Mouse (Mus musculus) brain, embryonic 14.5 days (tissue): Measurements from ENCODE around the gene Vstm2a.

Source experiments
- CTCF ChIP-seq: fragments of 200-500 bp; IDR thresholded peaks from 2 replicates; pipeline ENCODE4 v1.5.1; 2012; ENCODE audit warnings: inconsistent platforms, mild to moderate bottlenecking, moderate library complexity, borderline replicate concordance; ENCODE audit not compliant: insufficient read depth, insufficient read length; ENCODE audit errors: extremely low read depth
- POLR2A ChIP-seq: fragments of 200-500 bp; IDR thresholded peaks from 2 replicates; pipeline ENCODE4 v1.6.1; 2012; ENCODE audit warnings: mild to moderate bottlenecking, inconsistent platforms, borderline replicate concordance; ENCODE audit not compliant: poor library complexity, insufficient read depth, insufficient read length, severe bottlenecking; ENCODE audit errors: extremely low read depth

- TF ChIP-seq CTCF: peak; percentile 9; the same call in 1 of the 2 replicates
- TF ChIP-seq POLR2A: no peak
These were observed 155.6 kb downstream of the Vstm2a start for GRCm38 (mm10) chr11:16413077-16413644.
